Mouse (Mus musculus) small intestine, adult 2 months (tissue): Measurements from ENCODE around the gene Arap1.

Experiments used
- CTCF ChIP-seq: fragments of 200-500 bp; IDR thresholded peaks from 2 replicates; pipeline ENCODE4 v1.5.1; 2012; ENCODE audit warnings: low read depth, mild to moderate bottlenecking, control low read depth, inconsistent platforms, low read length, moderate library complexity, mixed read lengths; ENCODE audit not compliant: insufficient replicate concordance, insufficient read length; ENCODE audit errors: extremely low read depth
- POLR2A ChIP-seq: fragments of 200-500 bp; IDR thresholded peaks from 2 replicates; pipeline ENCODE4 v1.6.1; 2012; ENCODE audit warnings: low read depth, mild to moderate bottlenecking, control low read depth, inconsistent platforms, low read length, moderate library complexity

GRCm38 (mm10) chr7:101315699-101316098, 32.2 kb upstream of the Arap1 start:
- TF ChIP-seq CTCF: no peak
- TF ChIP-seq POLR2A: no peak
